Mouse (Mus musculus): Measurements from ENCODE around the gene Max.

Gene Max

GRCm38 (mm10) chr12:76920398-76920797 is 41.6 kb downstream of the Max start:
- DNase-seq (ENCODE audit: low spot score in 2 of 2) = no peak

- DNase-seq (ENCODE audit: low spot score in 2 of 2) = no peak
Observed at GRCm38 (mm10) chr12:76918855-76919254, 43.1 kb downstream of the Max start.

GRCm38 (mm10) chr12:76918113-76918512 is 43.9 kb downstream of the Max start:
- no peak for DNase-seq (ENCODE audit: low spot score in 2 of 2)

DNA sequence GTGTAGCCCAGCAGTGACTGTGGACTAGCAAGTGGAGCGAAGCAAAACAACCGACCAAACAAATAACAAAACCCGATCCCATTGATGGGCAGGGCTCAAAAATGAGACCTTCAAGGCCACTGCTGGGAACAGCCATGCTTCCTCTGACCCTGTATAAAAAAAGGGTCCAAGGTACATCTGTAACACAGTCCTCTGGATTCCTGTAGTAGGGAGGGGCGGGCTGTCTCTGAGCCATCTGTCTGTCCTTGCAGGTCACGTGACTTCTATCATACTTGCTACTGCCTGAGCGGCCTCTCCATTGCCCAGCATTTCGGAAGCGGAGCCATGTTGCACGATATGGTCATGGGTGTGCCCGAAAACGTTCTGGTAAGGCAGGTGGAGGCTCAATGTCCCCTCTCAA is 45.8 kb downstream of the Max start:
- no peak for DNase-seq (ENCODE audit: low spot score in 2 of 2)

- no peak for DNase-seq (ENCODE audit: low spot score in 2 of 2)
Observed at GRCm38 (mm10) chr12:76912193-76912592, 49.8 kb downstream of the Max start.

- no peak for DNase-seq (ENCODE audit: low spot score in 2 of 2)
Observed at GRCm38 (mm10) chr12:76911171-76911726, 50.8 kb downstream of the Max start.

GRCm38 (mm10) chr12:76910258-76910940 is 51.6 kb downstream of the Max start:
- DNase-seq (ENCODE audit: low spot score in 2 of 2) = no peak

DNA sequence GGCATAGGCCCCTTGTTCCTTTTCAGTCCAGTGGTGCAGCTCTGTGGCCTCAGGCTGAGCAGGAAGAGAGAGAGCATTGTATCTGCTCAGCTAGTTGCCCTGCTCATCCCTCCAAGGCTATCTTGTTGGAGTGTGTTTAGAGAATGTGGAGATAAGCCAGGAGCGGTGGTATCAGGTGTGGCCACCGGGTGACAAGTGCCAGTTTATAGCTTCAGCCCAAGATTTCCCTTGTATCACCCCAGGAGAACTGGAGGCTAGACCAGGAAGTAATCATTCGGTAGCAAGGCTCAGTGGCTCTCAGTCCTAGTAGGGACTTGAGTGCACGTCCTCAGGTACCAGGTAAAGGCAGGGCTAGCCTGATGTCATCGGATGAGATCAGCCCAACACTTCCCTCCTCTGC is 52.8 kb downstream of the Max start:
- DNase-seq (ENCODE audit: low spot score in 2 of 2) = no peak

DNA sequence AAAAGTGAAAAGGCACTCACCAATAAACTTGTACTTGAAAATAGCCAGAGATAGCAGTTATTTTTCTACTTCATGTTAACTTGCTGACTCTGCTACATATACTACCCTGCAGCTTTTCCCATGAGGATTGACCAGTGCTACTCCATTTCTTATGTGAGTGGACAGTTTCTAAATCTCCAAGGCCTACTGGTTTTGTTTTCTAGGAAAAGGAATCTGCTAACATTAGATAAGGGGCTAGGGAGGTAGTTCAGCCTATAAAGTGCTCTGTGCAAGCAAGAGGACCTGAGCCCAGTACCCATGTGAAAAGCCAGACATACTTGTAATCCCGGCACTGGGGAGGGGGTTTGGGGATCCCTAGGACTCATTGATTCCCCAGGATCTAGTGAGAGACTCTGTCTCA is 55.7 kb downstream of the Max start:
- DNase-seq (ENCODE audit: low spot score in 2 of 2) = no peak

DNA sequence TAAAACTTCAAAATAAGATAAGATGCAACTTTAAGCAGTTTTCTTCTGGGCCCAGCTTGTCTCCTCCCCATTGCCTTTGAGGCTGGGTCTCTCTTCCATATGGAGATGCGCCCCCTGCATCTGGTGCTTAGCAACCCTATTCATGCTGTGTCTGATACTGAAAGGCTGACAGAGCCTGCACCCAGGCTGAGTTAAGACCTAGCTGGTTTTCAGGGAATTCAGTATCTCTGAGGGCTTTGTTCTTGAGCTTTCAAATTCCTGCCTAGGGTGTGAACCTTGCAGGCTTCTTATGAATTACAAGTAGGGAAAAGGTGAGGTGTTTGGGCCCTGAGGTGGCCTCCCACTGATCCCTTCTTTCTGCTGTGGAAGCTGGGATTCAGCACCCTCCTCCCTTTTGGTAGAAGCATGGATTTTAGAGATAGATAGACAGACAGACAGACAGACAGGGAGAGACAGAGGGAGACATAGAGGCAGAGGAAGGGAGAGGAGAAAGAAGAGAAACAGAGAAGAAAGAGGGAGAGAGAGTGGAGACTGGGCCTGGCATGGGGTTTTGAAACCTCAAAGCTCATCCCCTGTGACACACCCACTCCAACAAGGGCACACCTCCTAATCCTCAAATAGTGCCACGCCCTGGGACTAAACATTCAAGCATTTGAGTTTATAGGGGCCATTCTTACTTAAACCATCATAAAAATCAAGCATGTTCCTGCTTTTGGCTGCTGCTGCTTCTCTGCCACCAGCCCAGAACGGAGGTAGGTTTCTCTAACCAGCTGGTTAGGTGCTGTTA is 60.3 kb downstream of the Max start:
- DNase-seq (ENCODE audit: low spot score in 2 of 2) = no peak

DNA sequence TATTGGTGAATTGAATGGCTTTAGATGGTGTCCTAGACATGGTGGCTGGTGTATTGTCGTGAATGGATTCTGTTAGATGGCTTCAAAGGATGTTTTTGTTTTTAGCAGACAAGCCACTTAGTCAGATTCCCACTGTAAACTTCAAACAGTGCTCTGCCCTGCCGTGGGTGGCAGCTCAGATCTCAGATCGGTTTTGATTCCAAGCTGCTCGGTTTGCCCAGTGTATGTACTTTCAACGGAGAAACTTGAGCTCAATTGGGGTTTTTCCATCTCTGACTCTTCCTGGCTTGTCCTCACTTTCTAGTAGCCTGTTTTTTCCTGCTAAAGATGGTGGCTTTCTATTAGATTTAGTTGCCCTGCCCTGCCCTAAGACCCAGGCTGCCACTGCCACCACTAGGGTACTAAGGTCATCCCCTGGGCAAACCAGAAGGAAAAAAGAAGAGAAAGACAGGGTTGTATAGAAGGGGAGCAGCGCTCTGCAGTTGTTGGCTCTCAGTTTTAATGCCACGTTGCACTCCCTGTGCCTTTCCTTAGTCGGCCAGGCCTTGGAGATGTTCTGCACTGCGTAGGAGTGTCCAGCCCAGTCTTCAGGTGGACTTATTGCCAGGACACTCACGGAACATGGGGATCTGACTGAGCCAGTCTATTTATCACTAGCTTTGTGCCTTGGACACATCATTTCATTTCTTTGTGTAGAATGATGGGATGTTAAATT is 62.6 kb downstream of the Max start:
- DNase-seq (ENCODE audit: low spot score in 2 of 2) = no peak

DNA sequence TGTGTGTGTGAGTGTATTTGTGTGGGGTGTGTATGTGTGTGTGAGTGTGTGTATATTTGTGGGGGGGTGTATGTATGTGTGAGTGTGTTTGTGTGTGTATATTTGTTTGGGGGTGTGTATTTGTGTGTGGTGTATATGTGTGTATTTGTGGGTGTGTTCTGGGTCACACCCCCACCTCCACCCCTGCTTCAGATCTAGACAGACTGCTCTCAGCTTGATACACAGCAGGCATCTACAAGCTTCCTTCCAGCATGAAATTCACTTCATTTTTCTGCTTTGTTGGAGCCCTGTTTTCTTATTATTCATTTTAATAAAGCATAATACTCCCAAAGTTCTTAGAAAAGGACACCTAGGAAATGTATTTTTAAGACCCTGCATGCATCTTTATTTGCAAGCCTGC is 63.9 kb downstream of the Max start:
- DNase-seq (ENCODE audit: low spot score in 2 of 2) = no peak

DNA sequence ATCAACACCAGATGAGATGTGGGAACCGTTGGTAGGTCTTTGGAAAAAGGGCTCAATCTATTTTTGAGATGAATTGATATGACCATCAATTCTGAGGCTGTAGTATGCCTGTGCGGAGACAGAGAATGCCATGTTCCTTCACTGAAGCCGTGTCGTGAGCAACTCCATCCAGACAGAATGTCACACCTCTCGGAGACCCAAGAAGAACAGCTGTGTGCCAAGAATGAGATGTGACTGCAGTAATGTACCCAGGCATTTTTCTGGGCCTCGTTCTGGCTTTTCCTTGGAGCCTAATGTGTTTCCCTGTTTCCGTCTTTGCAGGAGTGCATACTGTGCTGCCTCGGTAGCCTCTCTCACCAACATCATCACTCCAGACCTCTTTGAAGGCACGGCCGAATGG is 65.0 kb downstream of the Max start:
- no peak for DNase-seq (ENCODE audit: low spot score in 2 of 2)

DNA sequence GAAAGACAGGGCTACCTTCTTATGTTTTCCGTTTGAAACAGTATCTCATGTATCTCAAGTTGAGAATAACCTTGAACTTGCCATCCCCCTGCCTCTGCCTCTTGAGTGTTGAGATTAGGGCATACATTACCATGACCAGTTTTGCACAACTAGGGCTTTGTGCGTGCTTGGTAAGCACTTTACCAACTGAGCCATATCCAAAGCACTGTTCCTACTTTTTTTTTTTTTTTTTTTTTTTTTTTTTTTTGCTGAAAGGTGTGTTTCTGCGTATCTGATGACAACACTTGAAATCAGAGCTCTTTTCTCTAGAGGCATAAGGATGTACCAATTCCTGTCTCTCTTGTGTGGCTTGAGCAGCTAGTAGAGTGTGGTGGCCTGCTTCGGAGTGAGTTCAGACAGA is 65.4 kb downstream of the Max start:
- DNase-seq (ENCODE audit: low spot score in 2 of 2) = no peak

- no peak for DNase-seq (ENCODE audit: low spot score in 2 of 2)
Observed at GRCm38 (mm10) chr12:76895777-76896176, 66.2 kb downstream of the Max start.

DNA sequence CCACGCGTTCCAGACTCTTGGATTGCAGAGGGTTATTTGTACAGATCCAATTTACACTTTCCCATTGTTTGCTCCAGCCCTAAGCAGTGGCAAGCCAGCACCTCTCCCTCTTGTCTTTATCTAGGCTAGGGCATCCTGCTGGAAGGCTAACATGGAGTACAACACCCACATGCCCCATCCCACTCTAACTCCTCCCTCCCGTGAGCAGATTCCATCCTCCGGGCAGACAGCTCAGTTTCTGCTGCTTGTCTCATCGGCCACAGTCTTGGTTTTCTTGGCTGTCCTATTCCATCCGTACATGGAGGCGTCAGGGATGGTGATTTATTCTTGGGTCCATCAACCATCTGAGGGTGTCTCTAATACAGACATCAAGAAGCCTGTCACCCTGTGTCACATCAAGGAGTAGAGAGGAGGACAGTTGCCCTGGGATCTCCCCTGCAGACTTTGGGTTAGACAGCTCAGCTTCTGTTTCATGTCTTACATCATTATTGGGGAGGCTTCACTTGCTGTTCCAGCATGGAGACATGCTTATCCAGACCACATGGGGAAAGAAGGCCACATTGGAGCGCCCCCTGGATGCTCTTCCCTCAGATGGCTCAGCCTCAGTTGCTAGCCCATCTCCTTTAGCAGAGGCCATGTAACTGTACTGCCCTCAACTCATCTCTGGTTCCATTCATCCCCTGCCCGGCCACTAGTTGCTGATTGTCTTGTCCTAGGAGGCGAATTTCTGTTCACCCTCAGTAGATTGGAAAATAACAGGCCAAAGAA is 67.0 kb downstream of the Max start:
- no peak for DNase-seq (ENCODE audit: low spot score in 2 of 2)

DNA sequence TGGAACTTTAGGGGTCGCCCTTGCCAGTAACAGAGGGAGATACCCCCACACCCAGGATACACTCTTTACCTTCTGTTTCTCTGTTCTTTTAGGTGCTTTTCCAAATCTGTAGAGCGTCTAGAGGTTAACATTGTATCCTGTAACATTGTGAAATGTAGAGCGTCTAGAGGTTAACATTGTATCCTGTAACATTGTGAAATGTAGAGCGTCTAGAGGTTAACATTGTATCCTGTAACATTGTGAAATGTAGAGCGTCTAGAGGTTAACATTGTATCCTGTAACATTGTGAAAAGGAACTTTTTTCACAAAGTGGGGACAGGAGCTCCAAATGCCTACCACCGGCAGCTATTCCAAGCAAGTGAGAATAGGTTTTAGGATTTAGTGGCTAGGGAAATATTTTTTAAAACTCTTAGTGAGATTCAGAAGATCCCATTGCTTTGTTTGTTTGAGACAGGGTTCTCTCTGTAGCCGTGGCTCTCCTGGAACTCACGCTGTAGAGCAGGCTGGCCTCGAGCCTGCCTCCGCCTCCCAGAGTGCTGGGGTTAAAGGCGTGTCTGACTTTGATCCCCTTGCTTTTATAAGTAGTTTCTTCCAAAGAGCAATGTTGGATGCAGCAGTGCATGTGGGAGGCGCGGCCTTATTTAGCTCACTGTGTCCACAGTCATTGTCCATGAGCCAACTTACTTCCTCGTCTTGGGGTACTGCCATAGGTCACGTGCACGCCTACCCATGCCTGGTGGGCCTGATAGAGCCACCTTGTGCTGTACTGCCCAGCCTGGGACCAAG is 68.9 kb downstream of the Max start:
- no peak for DNase-seq (ENCODE audit: low spot score in 2 of 2)

DNA sequence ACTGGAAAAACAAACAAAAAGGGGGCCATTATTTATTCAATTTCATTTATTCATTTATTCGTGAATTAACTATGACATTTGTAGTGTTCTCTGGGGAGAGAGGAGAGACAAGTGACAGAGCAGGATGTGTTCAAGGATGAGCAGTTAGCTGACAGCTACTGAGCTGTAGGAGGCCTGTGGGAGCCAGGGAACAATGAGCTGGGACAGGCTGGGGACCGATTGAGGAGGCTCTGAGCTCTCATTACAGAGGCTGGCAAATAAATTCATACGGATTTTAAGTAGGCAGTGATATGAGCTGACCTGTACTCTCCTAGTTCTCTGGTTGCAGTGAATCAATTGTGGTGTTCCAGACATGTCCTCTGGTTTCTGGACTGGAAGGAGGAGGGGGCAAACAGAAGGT is 70.8 kb downstream of the Max start:
- DNase-seq (ENCODE audit: low spot score in 2 of 2) = no peak

- no peak for DNase-seq (ENCODE audit: low spot score in 2 of 2)
Observed at GRCm38 (mm10) chr12:76889404-76890184, 72.4 kb downstream of the Max start.

DNA sequence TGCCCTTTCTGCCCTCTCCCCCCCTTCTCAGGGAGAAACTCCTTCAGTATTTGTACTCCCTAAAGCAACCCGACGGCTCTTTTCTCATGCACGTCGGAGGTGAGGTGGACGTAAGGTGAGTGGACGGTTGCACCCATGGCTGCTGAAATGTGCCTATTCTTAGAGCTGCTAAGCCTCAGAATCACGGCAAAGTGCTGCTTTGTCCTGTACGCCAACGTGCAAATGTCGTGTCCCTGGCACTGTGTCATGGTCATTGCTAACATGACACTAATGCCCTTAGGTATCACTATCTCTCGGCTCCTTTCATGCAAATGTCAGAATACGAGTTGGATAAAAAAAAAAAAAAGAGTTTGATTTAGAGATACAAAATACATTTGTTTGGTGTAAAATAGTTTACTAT is 74.1 kb downstream of the Max start:
- DNase-seq (ENCODE audit: low spot score in 2 of 2) = no peak

Measured in frontal cortex, postnatal 14 days (tissue).